Mouse (Mus musculus) testis, adult 2 months (tissue): Measurements from ENCODE around the gene Fam3b. TPM values are rescaled to one million over a fixed set of nuclear protein-coding genes. Genes with fewer than 3 reads are reported as not detected.

Source experiments
- H3K27ac ChIP-seq: fragments of 200-500 bp; 2 replicates; pipeline ENCODE4 v1.5.1; 2012; ENCODE audit warnings: low read depth, low read length; ENCODE audit not compliant: control insufficient read depth, insufficient read depth
- H3K27me3 ChIP-seq: fragments of 200-500 bp; 2 replicates; pipeline ENCODE4 v1.6.1; 2012; ENCODE audit warnings: mild to moderate bottlenecking, low read length, moderate library complexity; ENCODE audit not compliant: control insufficient read depth, insufficient read depth
- H3K36me3 ChIP-seq: fragments of 200-500 bp; 2 replicates; pipeline ENCODE4 v1.6.1; 2012; ENCODE audit warnings: mild to moderate bottlenecking, low read length; ENCODE audit not compliant: control insufficient read depth, insufficient read depth
- H3K4me1 ChIP-seq: fragments of 200-500 bp; 2 replicates; pipeline ENCODE4 v1.6.1; 2012; ENCODE audit warnings: low read length; ENCODE audit not compliant: control insufficient read depth, insufficient read depth
- H3K4me3 ChIP-seq: fragments of 200-500 bp; 2 replicates; pipeline ENCODE4 v1.5.1; 2012; ENCODE audit warnings: low read depth, mild to moderate bottlenecking, low read length, moderate library complexity, mixed read lengths; ENCODE audit not compliant: control insufficient read depth
- CTCF ChIP-seq: fragments of 200-500 bp; IDR thresholded peaks from 2 replicates; pipeline ENCODE4 v1.5.1; 2012; ENCODE audit warnings: low read depth, mild to moderate bottlenecking, inconsistent platforms, low read length, moderate library complexity; ENCODE audit not compliant: control insufficient read depth, insufficient read depth, insufficient replicate concordance
- POLR2A ChIP-seq: fragments of 200-500 bp; IDR thresholded peaks from 2 replicates; pipeline ENCODE4 v1.6.1; 2012; ENCODE audit warnings: low read depth, mild to moderate bottlenecking, inconsistent platforms, low read length, moderate library complexity; ENCODE audit not compliant: control insufficient read depth
- polyA plus RNA-seq: library from polyadenylated mRNA; depleted of rRNA; stranded (reverse); fragments of >200 nt; gene quantifications from 2 replicates; pipeline ENCODE4 v1.2.3, GENCODE M21; 2012

Fam3b gene
- polyA plus RNA-seq, 1 experiment, result 47.0 TPM

- Histone ChIP-seq H3K27me3 (no peaks in the 10 kb centered on the region), H3K4me1 (no peaks in the 10 kb centered on the region)
These were observed 22.2 kb downstream of the Fam3b start for GRCm38 (mm10) chr16:97492369-97492768.

GRCm38 (mm10) chr16:97478655-97479054 lies 36.0 kb downstream of the Fam3b start:
- Histone ChIP-seq H3K4me1 (no peaks in the 10 kb centered on the region), H3K27ac (no peak overlapping the region), H3K27me3 (no peaks in the 10 kb centered on the region), H3K36me3 (no peaks in the 10 kb centered on the region), H3K4me3 (no peak overlapping the region)
- TF ChIP-seq CTCF (no peak), POLR2A (no peak)

More at GRCm38 (mm10) chr16:97492369-97492768, 22.2 kb downstream of the Fam3b start:
- Histone ChIP-seq H3K27ac (no peak overlapping the region), H3K4me3 (no peak overlapping the region), H3K36me3 (no peaks in the 10 kb centered on the region)
- no peak for TF ChIP-seq POLR2A
- no peak for TF ChIP-seq CTCF

DNA sequence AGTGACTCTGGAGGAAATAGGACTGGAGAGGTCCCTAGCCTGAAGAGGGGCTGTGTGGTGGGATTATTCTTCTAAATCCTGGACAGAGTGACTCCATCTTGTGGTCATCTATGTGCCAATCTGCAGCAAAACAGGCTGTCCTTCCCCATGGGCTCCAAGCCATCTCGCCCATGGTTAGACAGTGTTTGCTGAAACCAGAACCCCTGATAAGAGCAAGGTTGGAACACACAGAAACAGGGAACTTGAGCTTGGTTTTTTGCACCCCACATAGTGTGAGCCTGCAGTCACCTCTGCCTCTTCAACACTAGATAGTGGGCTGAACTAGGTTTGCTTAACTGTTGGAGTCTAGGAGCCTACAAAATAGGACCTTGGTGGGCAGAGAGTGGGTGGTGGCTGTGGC lies 38.1 kb downstream of the Fam3b start:
- H3K4me1 ChIP-seq, result no peaks in the 10 kb centered on the region
- no peaks in the 10 kb centered on the region for H3K27me3 ChIP-seq
- TF ChIP-seq POLR2A (no peak), CTCF (no peak)
- H3K4me3 ChIP-seq, result no peak overlapping the region
- no peak overlapping the region for H3K27ac ChIP-seq
- no peaks in the 10 kb centered on the region for H3K36me3 ChIP-seq

GRCm38 (mm10) chr16:97475581-97475980 lies 39.0 kb downstream of the Fam3b start:
- Histone ChIP-seq H3K36me3 (no peaks in the 10 kb centered on the region), H3K4me3 (no peak overlapping the region), H3K27ac (no peak overlapping the region), H3K4me1 (no peaks in the 10 kb centered on the region), H3K27me3 (no peaks in the 10 kb centered on the region)
- TF ChIP-seq CTCF (no peak), POLR2A (no peak)

GRCm38 (mm10) chr16:97474671-97475070 lies 39.9 kb downstream of the Fam3b start:
- H3K27me3 ChIP-seq, result no peaks in the 10 kb centered on the region
- no peaks in the 10 kb centered on the region for H3K4me1 ChIP-seq
- no peak for TF ChIP-seq POLR2A
- no peak for TF ChIP-seq CTCF
- H3K36me3 ChIP-seq, result no peaks in the 10 kb centered on the region
- no peak overlapping the region for H3K27ac ChIP-seq
- no peak overlapping the region for H3K4me3 ChIP-seq

DNA sequence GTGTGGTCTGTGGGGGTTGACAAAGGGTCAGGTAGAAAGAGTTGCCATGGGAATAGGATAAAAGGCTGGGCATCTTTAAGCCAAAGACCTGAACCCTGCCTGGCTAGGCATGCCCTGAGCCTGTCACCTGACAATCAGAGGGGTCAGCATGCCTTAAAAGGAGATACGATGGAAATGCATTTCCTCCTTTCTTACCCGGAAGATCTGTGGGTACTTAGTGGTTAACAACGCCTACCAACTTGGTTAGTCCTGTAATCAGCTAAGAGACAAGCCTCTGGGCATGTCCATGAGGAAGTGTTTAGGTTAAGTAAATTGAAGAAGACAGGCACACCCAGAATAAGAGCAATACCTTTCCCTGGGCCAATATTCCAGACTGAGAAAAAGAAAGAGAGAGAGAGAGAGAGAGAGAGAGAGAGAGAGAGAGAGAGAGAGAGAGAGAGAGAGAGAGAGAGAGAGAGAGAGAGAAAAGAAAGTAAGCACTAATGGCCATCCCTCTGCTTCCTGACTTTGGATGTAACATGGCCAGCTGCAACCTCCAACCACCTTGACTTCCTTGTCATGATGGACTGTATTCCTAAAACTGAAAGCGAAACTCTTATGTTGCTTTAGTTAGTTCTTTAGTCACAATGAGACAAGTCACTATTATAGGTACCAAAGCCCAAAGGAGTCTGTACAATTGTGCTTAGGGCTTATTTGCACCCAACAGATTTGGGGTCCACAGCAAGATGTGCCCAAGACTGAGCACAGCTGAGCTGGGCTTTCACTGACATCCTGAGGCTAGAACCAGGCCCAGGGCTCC lies 46.4 kb downstream of the Fam3b start:
- TF ChIP-seq CTCF, result no peak
- H3K27ac ChIP-seq, result no peak overlapping the region
- H3K27me3 ChIP-seq, result no peaks in the 10 kb centered on the region
- no peaks in the 10 kb centered on the region for H3K36me3 ChIP-seq
- no peaks in the 10 kb centered on the region for H3K4me1 ChIP-seq
- no peak overlapping the region for H3K4me3 ChIP-seq

- TF ChIP-seq POLR2A (no peak), CTCF (no peak)
- Histone ChIP-seq H3K4me1 (no peaks in the 10 kb centered on the region), H3K36me3 (no peaks in the 10 kb centered on the region), H3K27me3 (no peaks in the 10 kb centered on the region), H3K4me3 (no peak overlapping the region), H3K27ac (no peak overlapping the region)
These were observed 47.1 kb downstream of the Fam3b start for GRCm38 (mm10) chr16:97467472-97467871.
